Mouse (Mus musculus): ENCODE measurements at regions not wholly inside any gene's neighbourhood (a gene's known extent, or its start where the extent isn't known, plus 50 kb on each side); places are given as distances from the start of the nearest gene placed in this dataset.
A peak's percentile ranks its signal among the peaks of the same experiment; 100 is the strongest.

DNA sequence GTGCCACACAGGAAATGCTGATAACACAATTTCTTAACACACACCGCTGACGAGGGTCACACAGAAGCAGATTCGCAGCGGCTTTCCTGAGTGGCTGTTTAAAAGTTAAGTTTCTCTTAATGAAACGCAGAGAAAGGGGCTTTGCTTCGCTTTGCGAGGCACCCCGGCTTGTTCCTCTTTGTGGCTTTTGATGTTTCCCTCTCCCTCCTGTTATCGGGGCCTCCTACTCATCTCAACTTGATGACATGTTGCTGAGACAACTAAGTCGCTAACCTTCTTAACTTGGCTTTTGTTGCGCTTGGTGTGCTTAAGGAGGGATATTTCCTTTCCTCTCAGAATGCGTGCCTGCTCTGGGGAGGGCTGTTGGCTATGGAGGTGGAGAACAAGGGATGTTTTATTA, 129.0 kb downstream of the Il20rb start:
- Histone ChIP-seq H3K36me3 (ENCODE audit: control insufficient read depth, insufficient read depth, low read length) (no peaks in the 10 kb centered on the region), H3K27ac (ENCODE audit: insufficient read depth, low read depth, low read length) (no peak overlapping the region), H3K4me3 (ENCODE audit: insufficient read depth, low read depth, low read length) (no peak overlapping the region), H3K27me3 (replicated peaks; ENCODE audit: control insufficient read depth, insufficient read depth, low read length) (no peaks in the 10 kb centered on the region), H3K4me1 (ENCODE audit: control insufficient read depth, insufficient read depth, low read length) (no peaks in the 10 kb centered on the region)
- TF ChIP-seq POLR2A (IDR thresholded peaks at IDR 0.05; ENCODE audit: low read depth, low read length) (no peak), CTCF (conservative IDR thresholded peaks at IDR 0.05; ENCODE audit: insufficient read depth, insufficient read length, low read depth, low read length) (no peak)
- 60% methylated on average over 12 of the region's 12 CpGs for WGBS
- DNase-seq, result no peak

DNA sequence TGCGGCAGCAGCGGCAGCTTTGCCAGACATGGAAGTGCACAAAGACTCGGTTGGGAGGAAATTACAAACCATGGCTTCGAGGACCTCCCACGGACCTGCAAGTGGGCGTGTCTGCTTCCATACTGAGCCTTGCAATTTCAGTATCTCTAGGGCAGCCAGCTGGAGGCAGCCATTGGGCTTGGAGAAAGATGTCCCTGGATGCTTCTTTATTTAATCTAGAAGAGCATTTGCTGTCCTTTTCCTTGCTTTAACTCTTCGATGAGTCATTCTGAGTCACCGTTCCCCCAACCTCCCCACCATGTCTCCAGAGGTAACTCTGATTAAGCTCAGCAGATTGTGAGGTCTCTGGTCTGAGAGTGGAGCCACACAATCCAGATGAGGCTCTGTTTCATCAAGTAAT, 145.8 kb downstream of the Il20rb start:
- Histone ChIP-seq H3K27me3 (replicated peaks; ENCODE audit: control insufficient read depth, insufficient read depth, low read length) (no peaks in the 10 kb centered on the region), H3K4me1 (ENCODE audit: control insufficient read depth, insufficient read depth, low read length) (no peaks in the 10 kb centered on the region), H3K36me3 (ENCODE audit: control insufficient read depth, insufficient read depth, low read length) (no peaks in the 10 kb centered on the region), H3K27ac (ENCODE audit: insufficient read depth, low read depth, low read length) (no peak overlapping the region), H3K4me3 (ENCODE audit: insufficient read depth, low read depth, low read length) (no peak overlapping the region)
- no peak for DNase-seq
- no peak for TF ChIP-seq POLR2A (IDR thresholded peaks at IDR 0.05; ENCODE audit: low read depth, low read length)
- no peak for TF ChIP-seq CTCF (conservative IDR thresholded peaks at IDR 0.05; ENCODE audit: insufficient read depth, insufficient read length, low read depth, low read length)
- WGBS, result 68% methylated on average over 8 of the region's 8 CpGs

DNA sequence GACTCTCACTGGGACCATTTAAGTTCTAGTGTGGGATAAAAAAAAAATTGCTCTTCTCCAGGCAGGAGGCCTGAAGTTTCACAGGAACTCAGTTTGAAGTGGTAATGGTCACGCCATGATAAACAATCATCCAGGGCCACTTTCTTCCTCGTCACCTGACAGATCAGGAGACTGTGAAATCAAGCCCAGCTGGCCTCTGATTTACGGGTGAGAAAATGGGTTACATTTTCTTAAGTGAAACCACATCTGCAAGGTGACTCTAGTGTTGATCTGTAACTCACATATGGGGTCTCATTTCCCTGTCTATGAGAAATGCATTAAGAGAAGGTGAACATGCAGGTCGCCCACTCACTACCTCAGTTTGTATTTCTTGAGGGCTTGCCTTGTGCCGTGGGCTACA, 178.8 kb downstream of the Il20rb start:
- WGBS, result 46% methylated on average over 5 of the region's 5 CpGs
- no peak for TF ChIP-seq POLR2A (IDR thresholded peaks at IDR 0.05; ENCODE audit: low read depth, low read length)
- no peak for TF ChIP-seq CTCF (conservative IDR thresholded peaks at IDR 0.05; ENCODE audit: insufficient read depth, insufficient read length, low read depth, low read length)
- no peak overlapping the region for H3K27ac ChIP-seq (ENCODE audit: insufficient read depth, low read depth, low read length)
- no peaks in the 10 kb centered on the region for H3K36me3 ChIP-seq (ENCODE audit: control insufficient read depth, insufficient read depth, low read length)
- no peaks in the 10 kb centered on the region for H3K27me3 ChIP-seq (replicated peaks; ENCODE audit: control insufficient read depth, insufficient read depth, low read length)
- DNase-seq, result no peak
- peaks cover 2% of the 10 kb centered on the region; the same call in 1 of the 2 replicates for H3K4me1 ChIP-seq (ENCODE audit: control insufficient read depth, insufficient read depth, low read length)
- H3K4me3 ChIP-seq (ENCODE audit: insufficient read depth, low read depth, low read length), result no peak overlapping the region

DNA sequence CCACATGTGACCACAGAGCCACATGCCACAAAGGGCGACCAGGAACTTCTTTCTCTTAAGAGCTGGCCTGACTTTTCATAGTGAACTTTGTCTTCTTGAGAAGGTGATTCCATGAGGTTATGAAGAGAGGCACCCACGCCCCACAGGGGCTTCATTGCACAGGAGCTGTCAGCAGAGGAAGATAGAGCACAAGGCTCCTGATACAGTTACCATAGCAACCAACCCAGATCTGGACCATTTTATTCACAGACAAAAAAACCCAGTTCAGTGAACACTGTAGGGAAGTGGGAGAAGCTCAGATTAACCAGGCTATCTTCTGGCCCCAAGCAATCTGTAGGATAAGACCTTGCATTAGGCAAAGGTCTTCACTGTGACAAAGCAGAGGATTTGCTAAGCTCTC, 179.2 kb downstream of the Il20rb start:
- peaks cover 2% of the 10 kb centered on the region; the same call in 1 of the 2 replicates for H3K4me1 ChIP-seq (ENCODE audit: control insufficient read depth, insufficient read depth, low read length)
- DNase-seq, result no peak
- no peak for TF ChIP-seq CTCF (conservative IDR thresholded peaks at IDR 0.05; ENCODE audit: insufficient read depth, insufficient read length, low read depth, low read length)
- no peak for TF ChIP-seq POLR2A (IDR thresholded peaks at IDR 0.05; ENCODE audit: low read depth, low read length)
- H3K27me3 ChIP-seq (replicated peaks; ENCODE audit: control insufficient read depth, insufficient read depth, low read length), result no peaks in the 10 kb centered on the region
- H3K36me3 ChIP-seq (ENCODE audit: control insufficient read depth, insufficient read depth, low read length), result no peaks in the 10 kb centered on the region
- 74% methylated on average over 2 of the region's 2 CpGs for WGBS
- H3K4me3 ChIP-seq (ENCODE audit: insufficient read depth, low read depth, low read length), result no peak overlapping the region
- H3K27ac ChIP-seq (ENCODE audit: insufficient read depth, low read depth, low read length), result no peak overlapping the region

DNA sequence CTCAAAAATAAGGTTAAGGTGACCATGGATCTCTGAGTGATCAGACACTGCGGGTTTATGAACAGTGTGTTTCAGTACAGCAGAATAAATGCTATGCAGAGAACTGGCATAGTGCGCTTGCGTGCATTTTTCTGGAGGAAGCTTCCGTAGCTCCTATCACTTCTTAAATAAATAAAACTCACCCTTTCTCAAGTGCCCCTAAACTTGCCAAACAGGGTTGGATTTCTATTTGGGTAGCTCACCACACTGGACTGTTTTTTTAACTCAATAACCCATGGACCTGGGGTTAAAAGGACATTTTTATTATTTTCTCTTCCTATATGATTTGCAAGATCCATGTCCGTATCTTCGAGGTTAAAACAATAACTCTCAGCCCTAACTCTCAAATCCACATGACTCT, 182.8 kb downstream of the Il20rb start:
- H3K27me3 ChIP-seq (replicated peaks; ENCODE audit: control insufficient read depth, insufficient read depth, low read length), result no peaks in the 10 kb centered on the region
- H3K27ac ChIP-seq (ENCODE audit: insufficient read depth, low read depth, low read length), result no peak overlapping the region
- H3K4me3 ChIP-seq (ENCODE audit: insufficient read depth, low read depth, low read length), result no peak overlapping the region
- DNase-seq, result no peak
- H3K4me1 ChIP-seq (ENCODE audit: control insufficient read depth, insufficient read depth, low read length), result peaks cover 2% of the 10 kb centered on the region; the same call in 1 of the 2 replicates
- WGBS, result 37% methylated on average over 6 of the region's 6 CpGs
- TF ChIP-seq POLR2A (IDR thresholded peaks at IDR 0.05; ENCODE audit: low read depth, low read length) (no peak), CTCF (conservative IDR thresholded peaks at IDR 0.05; ENCODE audit: insufficient read depth, insufficient read length, low read depth, low read length) (no peak)
- H3K36me3 ChIP-seq (ENCODE audit: control insufficient read depth, insufficient read depth, low read length), result no peaks in the 10 kb centered on the region

DNA sequence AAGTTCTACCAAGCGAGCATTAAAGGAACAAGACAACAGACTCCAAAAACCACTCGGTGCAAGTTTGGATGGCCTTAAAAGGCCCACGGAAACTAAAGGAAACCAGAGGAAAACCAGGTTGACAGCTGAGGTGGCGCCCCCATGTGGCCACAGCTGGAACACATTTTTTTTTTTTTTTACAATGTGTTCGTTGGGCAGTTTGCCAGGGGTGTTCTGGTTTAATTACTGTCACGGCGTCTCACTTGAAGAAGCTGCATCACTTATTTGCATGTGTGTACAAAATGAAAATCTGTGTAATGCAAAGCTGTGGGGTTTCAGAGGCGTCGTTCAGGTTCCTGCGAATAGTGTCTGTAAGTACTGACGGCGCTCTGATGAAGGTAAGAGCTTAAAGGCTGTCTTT, 185.0 kb downstream of the Il20rb start:
- DNase-seq, result peak; percentile 2
- no peaks in the 10 kb centered on the region for H3K36me3 ChIP-seq (ENCODE audit: control insufficient read depth, insufficient read depth, low read length)
- H3K27me3 ChIP-seq (replicated peaks; ENCODE audit: control insufficient read depth, insufficient read depth, low read length), result no peaks in the 10 kb centered on the region
- TF ChIP-seq POLR2A (IDR thresholded peaks at IDR 0.05; ENCODE audit: low read depth, low read length), result no peak
- TF ChIP-seq CTCF (conservative IDR thresholded peaks at IDR 0.05; ENCODE audit: insufficient read depth, insufficient read length, low read depth, low read length), result peak; percentile 32; the same call in 1 of the 2 replicates
- H3K4me3 ChIP-seq (ENCODE audit: insufficient read depth, low read depth, low read length), result no peak overlapping the region
- H3K4me1 ChIP-seq (ENCODE audit: control insufficient read depth, insufficient read depth, low read length), result peaks cover 2% of the 10 kb centered on the region; the same call in 1 of the 2 replicates
- 56% methylated on average over 12 of the region's 12 CpGs for WGBS
- no peak overlapping the region for H3K27ac ChIP-seq (ENCODE audit: insufficient read depth, low read depth, low read length)

DNA sequence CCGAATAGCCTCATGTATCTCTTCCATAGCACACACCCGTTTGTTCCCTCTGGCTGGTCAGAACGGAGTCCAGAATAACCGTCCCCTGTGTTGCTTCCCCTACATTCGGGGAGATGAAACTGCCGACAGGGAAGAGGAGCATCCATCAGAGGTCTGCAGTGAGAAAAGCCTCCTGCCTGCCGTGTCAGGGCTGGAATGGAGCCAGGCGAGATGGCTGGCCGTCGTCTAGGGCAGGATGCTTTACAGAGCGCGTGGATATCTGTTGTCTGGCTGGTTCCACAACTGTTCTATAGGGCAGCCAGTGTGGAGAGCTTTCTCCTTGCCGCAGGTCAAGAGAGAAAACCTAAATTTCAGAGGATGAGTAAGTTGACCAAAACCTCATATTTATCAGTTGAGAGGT, 209.2 kb downstream of the Il20rb start:
- Histone ChIP-seq H3K27ac (ENCODE audit: insufficient read depth, low read depth, low read length) (no peak overlapping the region), H3K4me1 (ENCODE audit: control insufficient read depth, insufficient read depth, low read length) (no peaks in the 10 kb centered on the region), H3K36me3 (ENCODE audit: control insufficient read depth, insufficient read depth, low read length) (no peaks in the 10 kb centered on the region), H3K27me3 (replicated peaks; ENCODE audit: control insufficient read depth, insufficient read depth, low read length) (no peaks in the 10 kb centered on the region), H3K4me3 (ENCODE audit: insufficient read depth, low read depth, low read length) (no peak overlapping the region)
- 41% methylated on average over 13 of the region's 13 CpGs for WGBS
- no peak for DNase-seq
- TF ChIP-seq POLR2A (IDR thresholded peaks at IDR 0.05; ENCODE audit: low read depth, low read length) (no peak), CTCF (conservative IDR thresholded peaks at IDR 0.05; ENCODE audit: insufficient read depth, insufficient read length, low read depth, low read length) (no peak)

Data from kidney, adult 2 months (tissue).